Mouse (Mus musculus): ENCODE results near the gene Bphl.

Bphl gene

GRCm38 (mm10) chr13:34114654-34115053 is 77.3 kb downstream of the Bphl start:
- in situ Hi-C loops (cut with MboI; ENCODE audit: unreplicated experiment in 2 of 2), result no loop called here

GRCm38 (mm10) chr13:34116508-34116907 is 79.1 kb downstream of the Bphl start:
- in situ Hi-C loops (cut with MboI; ENCODE audit: unreplicated experiment in 2 of 2), result no loop called here

GRCm38 (mm10) chr13:34118816-34119215 is 81.4 kb downstream of the Bphl start:
- in situ Hi-C loops (cut with MboI; ENCODE audit: unreplicated experiment in 2 of 2), result no loop called here

- in situ Hi-C loops (cut with MboI; ENCODE audit: unreplicated experiment in 2 of 2), result no loop called here
These were observed 82.0 kb downstream of the Bphl start for GRCm38 (mm10) chr13:34119406-34119805.

GRCm38 (mm10) chr13:34120536-34120935 is 83.1 kb downstream of the Bphl start:
- in situ Hi-C loops (cut with MboI; ENCODE audit: unreplicated experiment in 2 of 2), result no loop called here

All from v-Abl transformed pro-B cells (cell line).